Mouse (Mus musculus) skeletal muscle tissue, adult 2 months (tissue): ENCODE results near the gene Aig1.

Source experiments
- DNase-seq: peaks from one replicate; pipeline ENCODE4 v3.0.0-alpha.2; 2012; ENCODE audit warnings: low read depth, low spot score

The Aig1 gene

DNA sequence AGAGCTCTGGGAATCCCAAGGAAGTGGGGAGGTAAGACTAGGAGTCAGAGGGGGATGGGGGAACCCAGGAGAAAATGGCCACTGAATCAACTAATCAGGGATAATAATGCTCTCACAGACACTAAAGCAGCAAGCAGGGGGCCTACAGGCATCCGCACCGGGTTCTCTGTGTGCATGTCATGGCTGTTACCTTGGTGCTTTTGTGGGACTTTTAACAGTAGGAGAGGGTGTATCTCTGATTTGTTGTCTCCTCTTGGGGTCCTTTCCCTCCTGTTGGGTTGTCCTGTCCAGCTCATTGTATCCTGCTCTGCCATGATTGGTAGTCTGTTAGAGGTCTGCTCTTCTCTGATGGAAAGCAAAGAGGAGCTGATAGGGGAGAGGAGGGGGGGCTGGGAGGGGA lies 19.6 kb downstream of the Aig1 start:
- DNase-seq, result no peak

DNA sequence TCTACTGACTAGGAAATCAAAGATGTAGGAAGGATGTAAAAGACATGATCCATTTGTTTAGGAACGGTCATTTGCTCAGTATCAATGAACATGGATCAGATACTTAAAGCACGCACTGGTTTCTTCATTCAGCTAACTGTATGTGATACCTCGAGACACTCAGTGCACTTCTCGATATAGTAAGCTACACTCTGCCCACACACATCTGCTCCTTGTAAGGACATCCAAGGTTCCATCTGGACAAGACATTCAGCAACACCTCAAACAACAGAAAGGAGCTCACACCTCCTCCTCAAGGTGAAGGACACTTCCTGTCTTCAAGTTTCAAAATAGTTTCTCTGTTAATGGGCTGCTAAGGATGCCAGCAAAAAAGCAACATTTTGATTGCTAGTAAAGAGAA lies 23.9 kb downstream of the Aig1 start:
- DNase-seq, result no peak

DNA sequence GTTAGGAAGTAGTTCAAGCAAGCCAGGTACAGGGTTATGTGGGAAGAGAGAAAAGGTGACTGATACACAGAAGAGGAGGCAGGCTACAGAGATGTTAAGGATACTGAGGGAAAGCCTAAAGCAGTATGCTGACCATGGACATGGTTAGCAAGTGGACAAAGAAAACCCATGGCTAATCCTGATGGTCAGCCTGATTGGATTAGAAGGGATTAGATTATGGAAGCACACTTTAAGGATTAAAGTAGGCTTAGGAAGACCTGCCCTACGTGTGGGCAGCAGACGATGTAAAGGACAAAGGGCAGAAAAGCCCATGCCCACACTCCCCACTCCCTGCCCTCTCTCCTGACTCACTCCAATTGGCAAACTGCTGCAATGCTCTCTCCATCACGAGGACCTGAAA lies 25.0 kb downstream of the Aig1 start:
- DNase-seq, result no peak

DNA sequence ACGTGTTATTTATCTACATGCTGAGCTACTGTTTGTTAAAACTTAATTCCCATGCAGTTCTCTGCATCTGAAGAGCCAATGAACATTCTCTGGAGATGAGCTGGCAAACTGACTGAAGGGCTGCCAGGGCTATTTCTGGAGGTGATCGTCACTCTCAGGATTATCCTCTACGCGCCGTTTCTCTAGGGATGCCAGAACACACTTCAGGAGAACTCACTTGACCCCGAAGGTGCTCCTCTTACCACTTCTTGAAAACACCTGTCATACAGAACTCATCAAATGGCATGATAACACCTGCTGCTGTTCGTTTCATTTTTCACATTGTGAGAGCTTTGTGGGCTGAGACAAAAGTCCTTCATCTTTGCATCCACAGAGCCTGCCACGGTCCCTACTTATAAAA lies 25.9 kb downstream of the Aig1 start:
- DNase-seq, result peak; percentile 92

DNA sequence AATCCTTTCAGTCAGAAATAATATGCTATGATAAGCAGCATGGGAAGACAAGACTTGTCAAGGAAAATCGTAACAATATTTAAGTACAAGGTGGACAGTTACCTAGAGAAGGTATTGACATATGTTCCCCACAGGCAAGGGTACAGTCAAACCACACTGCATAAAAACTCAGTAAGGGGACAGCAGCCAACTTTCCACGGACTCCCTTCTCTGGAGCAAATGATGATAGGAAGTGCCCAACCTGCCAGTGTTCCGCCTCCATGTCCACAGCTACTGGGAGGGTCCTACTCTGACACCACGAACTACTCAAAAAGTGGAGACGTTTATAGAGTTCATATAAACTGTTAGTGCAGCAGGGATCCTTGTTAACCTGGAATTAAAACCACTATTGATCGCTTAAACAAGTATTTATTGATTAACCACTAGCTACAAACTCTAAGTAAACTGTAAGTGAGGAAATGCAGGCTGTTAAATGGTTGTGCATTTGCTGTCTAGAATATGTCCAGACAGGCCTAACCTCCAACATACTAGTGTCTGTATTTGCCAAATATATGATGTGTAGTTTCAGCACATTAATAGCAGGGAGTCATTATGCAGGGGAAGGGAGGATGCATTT lies 30.2 kb downstream of the Aig1 start:
- no peak for DNase-seq

DNA sequence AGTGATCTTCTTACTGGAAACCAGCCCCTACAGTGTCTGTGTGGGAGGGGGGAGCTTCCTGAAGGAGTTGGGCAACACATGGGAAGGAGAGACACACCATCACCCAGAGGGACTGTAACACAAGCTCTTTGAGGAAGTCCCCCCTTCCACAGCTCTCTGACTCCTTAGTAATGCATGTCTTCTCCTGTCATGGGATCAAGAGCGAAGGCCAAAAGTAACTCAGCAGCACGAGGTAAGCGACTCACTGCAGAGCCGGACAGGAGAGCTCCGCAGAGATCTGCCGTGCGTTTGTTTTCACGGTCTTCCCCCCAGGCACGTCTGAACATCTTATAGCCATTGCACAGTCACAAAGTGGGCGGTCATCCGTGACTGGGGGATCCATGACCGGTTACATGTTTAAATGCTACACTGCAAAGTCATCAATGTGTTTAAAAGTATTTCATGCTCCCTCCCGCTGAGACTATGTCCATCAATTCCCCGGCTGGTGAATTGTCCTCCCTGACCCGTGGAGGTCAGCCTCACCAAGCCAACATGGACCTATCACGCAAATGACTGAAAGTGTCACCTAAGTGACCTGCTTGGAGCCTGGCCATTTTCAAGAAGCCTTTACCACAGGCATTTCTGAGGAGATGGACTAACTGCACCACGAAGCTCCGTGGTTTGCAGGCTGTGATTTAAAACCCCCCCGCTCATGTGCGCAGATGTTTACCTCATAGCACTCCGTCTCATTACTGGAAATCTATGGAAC lies 30.9 kb downstream of the Aig1 start:
- peak; percentile 31 for DNase-seq

DNA sequence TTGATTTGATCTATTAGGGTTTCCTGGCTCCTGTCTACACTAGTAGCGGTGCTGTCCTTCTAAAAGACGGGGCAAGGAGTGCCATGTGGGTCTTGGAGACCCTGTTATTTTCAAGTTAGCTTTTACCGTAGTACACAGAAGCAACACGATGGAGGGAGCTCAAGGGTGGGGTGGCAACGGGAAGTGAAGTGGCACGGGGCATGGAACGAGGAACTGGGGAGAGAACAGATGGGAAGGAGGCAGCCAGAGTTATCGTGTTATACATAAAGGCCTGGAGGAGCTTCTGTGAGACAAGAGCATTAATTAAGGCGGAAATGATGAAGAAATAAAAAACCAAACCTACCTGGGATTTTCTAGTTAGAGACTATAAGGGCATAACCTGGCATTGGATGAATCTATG lies 31.8 kb downstream of the Aig1 start:
- DNase-seq, result no peak

DNA sequence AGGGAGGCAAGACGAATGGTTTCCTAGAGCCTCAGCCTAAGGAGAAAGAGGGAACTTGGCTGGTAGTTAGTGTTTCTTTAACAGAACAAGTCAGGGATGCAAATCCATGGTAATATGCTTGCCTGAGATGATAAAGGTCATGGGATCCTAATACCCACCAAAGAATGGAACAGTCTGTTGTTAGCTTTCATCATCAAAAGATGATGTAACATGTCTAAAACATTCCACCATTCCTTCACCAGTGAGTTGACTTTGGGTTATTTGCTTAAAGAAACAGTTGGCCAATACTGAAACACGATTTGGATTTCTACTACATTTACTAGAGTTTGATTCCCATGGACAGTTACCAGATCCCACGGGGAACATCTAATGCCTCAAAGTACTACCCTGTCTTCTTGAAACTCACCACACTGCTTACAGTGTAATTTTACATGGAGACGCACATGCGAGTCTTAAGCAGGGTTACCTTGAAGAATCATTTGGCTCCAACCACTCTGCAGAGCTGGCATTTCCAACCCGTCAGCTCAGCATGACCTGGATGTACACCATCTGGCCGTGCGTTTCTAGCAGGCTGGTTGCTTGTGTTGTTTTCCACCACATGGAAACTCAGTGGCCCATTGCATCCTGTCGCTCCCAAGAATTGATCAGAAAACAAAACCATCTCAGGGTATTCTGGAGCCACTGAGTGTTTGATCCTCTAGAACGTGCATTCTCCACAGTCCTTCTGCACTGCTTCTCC lies 32.9 kb downstream of the Aig1 start:
- DNase-seq, result peak; percentile 31

DNA sequence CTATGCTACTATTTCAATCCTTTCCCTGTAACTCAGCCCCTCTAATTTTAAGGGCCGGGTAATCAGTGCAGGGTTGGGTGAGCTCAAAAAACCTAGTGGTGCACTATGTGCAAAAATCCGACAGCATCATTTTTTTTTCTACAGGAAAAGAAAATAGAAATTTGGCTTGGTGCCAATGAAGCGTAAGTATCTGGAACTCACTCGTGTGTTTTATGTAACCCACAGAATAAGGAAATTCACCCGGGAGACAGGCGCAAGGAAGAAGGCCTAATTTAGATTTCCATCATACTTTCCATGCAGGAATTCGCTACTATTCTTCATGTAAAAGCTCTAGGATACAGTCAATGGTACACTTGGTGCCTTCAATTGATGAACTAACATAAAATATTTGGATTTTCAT lies 34.7 kb downstream of the Aig1 start:
- DNase-seq, result peak; percentile 22

DNA sequence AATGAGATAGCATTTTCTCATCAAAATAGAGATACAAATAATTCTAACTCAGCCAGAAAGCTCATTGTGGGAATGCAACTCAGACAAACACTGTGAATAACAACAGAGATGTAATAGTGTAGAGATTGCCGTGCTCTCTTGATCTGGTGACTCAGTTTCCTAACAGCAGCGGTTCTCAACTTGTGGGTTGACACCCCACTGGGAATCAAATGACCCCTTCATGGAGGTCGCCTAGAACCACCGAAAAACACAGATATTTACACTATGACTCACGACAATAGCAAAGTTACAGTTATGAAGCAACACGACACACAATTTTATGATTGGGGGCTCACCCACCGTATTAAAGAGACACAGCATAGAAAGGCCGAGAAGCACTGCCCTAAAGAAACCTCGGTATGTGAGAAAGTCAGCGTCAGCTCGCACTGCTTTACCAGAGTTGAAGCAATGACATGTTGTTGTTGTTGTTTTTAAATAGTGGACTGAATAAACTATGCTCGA lies 35.7 kb downstream of the Aig1 start:
- no peak for DNase-seq

DNA sequence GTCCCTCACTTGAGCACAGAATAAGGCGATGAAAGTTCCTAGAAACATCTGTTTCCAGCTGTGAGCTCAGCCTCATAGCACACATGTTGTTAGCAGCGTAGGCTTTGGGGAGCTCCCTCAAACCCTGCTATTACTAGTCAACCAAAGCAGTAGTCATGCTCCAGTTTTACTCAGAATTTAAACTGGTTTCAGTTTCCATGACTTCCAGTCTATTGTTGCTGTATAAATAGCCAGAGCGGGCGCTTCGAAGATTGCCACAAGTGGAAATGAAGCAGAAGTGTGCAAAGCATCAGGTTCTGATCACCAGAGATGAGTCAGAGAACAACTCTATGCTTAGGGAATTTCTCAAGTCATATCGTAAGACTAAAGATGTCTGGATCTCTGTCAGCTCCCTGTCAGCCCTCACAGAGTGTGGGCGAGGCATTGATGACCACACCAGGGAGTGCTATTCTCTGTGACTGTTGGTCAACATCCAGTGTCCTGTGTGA lies 36.2 kb downstream of the Aig1 start:
- peak; percentile 70 for DNase-seq

DNA sequence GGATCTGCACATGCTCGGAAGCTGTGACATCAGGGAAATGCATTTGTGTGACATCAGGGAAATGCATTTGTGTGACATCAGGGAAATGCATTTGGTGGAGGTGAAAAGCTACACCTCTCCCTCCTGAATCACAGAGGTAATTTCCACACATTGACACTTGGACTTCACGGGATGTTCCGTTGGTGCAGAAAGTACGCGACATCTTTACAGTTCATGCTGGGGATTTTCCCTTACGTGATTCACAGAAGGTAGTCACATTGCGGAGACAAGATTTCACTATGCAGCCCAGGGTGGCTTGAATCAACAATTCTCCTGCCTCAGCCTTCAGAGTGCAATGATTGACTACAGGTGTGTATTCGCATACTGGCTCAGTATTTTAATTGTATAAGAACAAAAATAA lies 41.6 kb downstream of the Aig1 start:
- no peak for DNase-seq

DNA sequence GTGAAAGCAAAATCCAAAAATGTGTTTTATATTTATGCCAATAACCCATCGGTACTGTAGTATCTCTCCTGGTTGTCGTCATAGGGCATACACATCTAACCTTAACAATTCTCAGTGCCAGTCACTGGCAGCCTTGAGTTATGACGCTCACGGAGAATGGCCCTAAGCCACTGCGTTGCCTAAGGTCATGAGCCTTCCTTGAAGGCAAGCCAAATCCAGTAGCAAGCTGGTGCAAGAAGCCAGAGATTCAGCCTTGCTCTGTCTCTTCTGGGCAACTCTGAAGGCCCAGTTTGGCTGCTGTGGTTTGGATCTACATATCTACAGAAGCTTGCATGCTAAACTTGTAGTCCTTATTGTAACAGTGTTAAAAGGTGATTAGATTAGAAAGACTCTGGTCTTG lies 55.2 kb downstream of the Aig1 start:
- peak; percentile 79 for DNase-seq

DNA sequence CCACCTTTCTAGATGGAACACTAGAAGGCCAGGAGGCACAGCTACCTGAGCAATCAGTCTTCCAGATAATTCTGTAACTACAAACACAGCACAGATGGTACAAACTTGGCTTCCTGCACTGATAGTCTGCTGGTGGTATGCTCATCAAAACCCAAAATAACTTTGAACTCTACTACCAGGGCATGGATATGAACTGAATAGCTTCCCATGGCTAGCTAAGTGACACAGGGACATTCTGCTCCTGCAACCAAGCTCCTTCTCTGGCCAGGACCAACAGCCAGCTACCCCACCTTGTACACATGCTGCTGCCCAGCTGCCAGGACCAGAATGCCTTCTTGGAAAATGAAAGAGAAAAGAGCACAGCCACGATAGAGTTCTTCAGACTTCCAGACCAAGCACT lies 60.5 kb downstream of the Aig1 start:
- DNase-seq, result peak; percentile 88

DNA sequence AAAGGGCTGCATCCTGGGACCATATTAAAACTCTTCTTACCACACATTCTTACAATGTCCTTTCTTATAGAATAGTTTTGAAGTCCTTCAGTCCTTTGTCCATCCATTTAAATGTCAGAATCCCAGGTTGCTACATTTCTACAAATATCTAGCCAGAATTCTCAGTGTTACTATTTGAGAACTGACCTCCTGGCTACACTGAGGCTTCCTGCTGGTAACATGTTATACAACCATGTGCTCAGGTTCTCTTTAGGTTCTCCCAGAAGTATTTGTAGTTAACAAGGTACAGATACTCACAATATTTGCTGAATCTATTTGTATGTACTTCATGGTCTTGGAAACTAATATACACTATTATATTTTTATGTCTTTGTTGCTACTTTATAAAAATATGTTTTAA lies 62.0 kb downstream of the Aig1 start:
- no peak for DNase-seq

DNA sequence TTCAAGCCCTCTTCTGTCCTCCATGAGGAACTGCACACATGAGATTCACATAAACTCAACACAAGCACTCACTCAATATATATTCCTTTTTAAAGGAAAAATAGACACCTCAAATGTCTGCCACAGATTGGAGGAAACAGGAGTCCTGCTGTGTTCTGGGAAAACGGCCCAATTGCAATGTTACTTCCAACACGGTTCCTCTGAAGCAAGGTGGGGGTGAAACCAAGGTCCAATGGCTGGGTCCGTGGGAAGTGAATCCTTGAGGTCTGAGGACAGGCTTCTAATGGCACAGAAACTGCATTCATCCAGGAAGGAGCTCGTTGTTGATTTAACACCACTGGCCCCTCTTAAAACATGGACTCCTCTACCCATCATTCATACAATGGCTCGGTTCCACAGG lies 67.5 kb downstream of the Aig1 start:
- DNase-seq, result no peak

DNA sequence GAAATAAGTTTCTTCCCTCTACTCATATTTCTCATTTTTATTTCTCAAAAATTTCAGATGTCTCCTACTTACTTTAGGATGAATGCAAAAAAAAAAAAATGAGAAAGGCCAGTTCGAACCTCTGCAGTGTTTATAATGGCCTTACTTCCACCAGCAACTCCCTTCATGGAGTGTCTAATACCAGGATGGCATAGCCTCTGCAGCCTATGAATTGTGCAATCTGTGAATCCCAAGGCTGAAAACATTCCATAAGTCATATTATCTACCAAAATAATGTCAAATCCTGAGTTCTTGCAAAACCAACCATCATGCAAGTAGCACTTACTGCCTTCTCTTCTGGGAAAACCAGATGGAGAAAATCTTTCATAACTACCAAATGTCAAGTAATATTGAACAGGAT lies 75.3 kb downstream of the Aig1 start:
- no peak for DNase-seq

DNA sequence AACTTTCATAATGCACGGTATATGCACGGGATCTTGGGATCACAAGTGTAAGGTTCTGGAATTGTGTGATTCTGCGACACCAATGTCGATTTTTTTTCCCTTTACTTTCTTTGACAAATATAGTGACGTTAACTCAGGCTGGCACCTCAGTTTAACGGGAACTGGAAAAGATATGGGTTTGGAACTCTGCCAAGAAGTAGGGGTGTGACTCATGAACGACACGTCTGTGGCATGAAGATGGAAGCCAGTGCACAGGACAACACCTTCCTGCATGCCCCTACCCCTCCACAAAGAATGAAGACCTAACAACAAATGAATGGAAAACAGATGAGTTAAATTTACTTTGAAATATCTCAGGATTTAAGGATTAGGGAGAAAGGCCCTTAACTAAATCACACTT lies 76.0 kb downstream of the Aig1 start:
- no peak for DNase-seq

DNA sequence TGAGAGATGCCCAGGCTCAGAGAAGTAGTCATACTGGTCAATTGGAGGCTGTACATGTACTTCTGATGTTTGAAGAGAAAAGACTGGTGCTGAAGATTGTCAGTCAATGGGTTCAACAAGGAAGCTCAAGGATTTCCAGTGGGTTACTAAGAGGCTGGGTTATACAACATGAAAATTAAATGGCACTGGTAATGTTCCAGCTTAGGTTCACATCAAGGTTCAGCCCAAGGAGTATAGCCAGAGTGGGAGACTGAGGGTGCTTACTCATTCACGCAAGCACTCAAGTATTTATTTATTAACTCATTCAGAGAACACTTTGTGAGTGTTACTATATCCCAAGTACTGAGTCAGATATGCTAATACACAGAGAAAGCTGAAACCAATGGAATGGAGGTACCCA lies 79.2 kb downstream of the Aig1 start:
- no peak for DNase-seq

DNA sequence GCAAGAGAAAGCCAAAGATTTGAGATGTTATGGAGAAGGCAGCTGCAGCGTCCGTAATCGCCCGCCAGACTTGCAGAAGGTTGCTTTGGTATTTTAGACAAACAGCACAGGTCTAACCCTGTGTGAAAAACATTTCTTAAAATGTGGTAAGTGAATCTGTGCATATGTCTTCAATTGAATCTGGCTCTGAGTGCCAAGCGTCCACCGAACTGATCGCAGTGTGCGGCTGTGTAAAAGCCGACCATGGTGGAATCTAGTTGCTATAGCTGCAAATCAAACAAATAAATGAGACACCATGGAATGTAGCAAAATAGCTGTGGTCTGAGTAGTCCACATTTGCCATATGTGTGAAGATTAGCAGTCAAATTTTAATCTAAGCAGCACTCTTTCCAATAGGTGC lies 80.7 kb downstream of the Aig1 start:
- DNase-seq, result no peak

DNA sequence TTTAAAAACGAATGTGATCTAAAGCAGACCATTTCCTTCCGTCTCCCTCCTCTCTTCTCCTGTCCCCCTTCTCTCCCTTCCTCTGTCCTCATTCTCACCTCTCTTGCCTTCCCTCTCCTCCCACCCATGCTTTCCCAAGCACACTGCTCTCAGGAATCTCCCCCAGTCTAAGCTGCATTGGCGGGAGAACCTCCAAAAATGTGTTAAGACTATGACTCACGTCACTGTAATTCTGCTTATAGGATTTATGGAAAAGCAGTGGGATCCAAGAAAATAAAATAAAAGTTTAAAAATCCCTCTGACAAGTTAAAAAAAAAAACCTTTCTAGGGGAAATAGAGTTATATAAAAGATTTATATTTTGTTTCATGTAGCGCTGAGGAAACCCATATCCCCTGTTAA lies 86.0 kb downstream of the Aig1 start:
- no peak for DNase-seq

DNA sequence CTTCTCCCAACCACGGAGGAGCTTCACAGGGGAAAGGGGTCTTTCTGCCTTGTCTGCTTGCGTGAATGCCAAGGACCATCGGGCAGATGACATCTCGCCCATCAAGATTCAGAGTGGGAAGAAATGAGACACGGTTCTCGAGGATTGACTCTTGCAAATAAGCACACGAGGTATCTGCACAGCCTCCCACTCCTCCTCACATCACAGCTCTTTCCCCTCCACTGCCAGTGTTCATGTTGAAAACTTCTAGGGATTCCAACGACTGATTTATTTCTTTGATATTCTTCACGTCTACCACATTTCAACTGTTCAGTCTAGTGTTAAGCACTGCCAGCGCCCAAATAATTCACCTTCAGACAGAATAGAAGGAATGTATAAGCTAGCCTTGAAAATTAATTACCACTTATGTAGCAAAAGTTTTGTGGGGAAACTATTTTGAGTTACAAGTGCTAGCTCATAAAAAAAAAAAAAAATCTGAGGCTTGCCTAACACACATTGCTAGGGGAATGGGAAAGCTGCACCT lies 86.5 kb downstream of the Aig1 start:
- DNase-seq, result no peak
